Mouse (Mus musculus): ENCODE measurements around the gene Scn1b.

The Scn1b gene

DNA sequence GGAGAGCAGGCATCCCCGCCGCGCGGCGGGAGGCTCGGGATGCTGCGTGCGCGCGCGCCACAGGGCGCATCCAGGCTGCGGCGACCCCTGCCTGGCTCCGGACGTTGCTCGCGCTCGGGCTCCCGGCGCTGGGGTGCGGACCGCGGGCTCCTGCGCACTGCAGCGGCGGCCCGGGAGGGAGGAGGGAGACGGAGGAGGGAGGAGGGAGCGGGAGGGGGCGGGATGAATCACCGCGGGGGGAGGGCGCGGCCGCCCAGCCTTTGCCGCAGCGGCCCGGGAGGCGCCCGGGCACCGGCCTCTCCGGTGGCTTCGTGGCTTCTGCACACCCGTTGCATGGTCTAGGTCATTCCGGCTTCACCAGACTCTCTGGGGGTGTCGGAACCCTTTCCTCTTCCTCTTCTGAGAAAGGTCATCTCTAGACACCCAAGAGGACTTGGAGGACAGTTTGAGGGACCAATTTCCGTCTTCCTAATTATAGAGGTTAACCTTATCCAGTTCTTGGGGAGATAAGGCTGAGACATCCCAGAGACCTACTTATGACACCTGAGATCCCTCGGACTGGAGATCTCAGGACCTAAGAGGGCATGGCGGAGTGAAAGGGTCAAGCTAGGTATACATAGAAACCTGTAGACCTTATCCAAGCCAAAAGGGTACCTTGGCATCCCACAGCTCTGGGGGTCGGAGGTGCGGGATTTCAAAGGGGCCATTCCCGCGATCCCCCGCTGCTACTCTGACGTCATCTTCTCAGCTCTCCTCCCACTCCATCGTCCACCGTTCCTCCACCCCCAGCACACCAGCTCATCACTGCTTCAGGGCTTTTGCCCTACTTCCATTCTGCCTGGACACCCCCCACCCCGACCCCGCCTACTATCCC is at the start of gene Scn1b:
Gene Scn1b (minus strand): TSS at position 153 of the 874 bp plus-strand sequence.
- peak; percentile 65 to 84 for DNase-seq

- no peak for DNase-seq
Observed at GRCm38 (mm10) chr7:31175096-31175495, 48.3 kb upstream of the Scn1b start.

- DNase-seq, result no peak
Observed at GRCm38 (mm10) chr7:31174466-31174865, 47.7 kb upstream of the Scn1b start.

GRCm38 (mm10) chr7:31172238-31172637 is 45.4 kb upstream of the Scn1b start:
- DNase-seq, result peak; percentile 62 to 69

DNA sequence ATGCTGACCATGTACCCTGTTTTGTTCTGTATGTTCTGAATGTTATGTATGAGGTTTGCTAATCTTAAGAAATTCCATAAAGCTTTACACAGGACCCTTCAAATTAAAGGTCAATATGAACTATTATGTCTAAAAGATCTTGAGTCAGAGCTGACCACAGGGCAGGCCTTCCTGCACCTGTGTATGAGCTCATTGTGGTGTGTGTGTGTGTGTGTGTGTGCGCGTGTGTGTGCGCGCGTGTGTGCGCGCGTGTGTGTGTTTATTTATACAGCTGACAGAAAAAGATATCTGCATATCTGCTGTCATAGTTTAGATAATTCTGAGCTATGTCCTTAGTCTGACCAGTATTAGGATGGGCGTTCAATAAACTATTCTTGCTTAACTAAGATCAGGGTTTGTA is 43.7 kb upstream of the Scn1b start:
- no peak for DNase-seq

DNA sequence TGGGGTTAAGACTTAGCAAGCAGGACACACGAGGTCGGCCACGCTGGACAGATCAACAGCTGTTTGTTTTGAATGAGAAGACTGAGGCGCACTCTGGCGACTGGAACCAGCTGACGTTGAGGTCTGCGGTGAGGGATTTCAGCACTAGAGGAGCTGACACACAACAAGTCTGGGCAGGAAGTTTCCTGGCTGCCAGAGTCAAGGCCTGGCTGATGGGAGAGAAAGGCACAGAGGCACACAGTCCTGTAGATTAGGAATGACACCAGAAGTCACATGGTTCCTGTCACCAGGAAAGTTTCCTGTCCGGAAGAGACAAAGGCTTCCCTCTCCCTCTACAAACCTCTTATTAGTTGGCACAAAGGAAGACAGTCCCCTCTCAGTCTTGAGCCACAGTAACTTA is 41.6 kb upstream of the Scn1b start:
- peak; percentile 48 to 76 for DNase-seq

DNA sequence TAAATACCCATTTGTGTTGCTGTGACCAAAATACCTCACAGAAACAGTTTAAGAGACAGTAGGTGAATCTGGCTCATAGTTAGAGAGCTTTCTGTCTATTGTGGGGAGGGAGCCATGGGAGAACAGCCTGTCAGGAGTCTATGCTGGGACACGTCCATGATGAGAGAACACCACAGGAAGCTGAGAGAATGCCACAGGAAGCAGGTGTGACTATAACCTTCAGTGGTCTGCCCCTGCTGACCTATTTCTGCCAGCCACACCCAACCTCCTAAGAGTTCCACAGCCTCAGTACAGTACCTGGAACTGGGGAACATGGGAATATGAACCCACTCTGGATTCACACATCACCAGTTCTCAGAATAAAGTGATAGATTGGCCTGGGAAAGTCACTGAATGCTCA is 37.9 kb upstream of the Scn1b start:
- DNase-seq, result no peak

DNA sequence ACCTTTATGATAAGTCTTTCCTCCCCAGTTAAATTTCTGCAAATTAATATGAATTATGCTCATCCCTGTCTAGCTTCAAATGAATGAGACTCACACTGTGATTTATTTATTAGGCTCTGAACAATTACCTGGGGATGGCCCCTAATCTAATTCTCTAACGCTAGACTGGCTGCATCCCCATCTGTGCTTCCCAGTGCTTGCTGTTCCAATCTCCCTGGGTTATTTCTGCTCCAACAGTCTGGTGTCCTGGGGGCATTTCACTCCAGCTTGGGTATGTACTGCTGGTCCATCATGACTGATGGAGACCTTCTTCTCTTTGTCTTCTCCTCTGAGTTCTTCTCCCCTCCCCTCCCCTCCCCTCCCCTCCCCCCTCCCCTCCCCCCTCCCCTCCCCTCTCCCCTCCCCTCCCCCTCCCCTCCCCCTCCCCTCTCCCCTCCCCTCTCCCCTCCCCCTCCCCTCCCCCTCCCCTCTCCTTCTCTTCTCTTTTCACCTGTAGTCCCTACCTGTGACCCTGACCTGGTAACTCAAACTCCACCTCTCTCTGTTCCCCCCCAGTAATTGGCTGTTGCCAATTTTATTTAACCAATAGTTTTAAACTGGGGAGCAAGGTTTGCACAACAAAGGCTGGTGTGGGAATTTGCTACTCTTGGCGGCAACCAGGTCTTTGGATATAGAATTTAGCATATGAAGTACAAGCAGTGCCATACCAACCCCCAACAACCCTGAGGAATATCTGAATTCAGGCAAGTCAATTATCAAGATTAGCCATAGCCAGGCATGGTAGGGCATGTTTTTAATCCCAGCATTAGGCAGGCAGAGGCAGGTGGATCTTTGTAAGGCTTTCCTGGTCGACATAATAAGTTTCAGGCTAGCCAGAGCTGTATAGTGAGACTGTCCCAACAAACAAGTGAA is 37.1 kb upstream of the Scn1b start:
- no peak for DNase-seq

DNA sequence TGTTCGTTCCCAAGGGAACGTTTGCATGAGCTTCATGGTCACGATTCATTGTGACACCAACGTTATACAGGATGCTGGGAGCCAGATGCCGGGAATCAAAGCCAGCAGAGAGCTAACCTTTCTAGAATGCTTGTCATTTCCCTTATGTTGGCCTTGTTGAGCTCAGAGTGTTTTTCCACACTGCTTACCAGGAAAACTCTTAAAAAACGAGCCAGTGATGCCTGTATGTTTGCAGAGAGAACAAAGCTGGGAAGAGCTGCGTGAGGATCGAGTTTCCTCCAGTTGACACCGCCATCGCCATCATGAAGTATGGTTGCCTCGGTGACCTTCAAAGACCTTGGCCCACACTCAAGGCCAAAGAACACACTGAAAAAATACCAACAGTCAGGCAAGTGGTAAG is 35.5 kb upstream of the Scn1b start:
- peak; percentile 45 to 64 for DNase-seq

DNA sequence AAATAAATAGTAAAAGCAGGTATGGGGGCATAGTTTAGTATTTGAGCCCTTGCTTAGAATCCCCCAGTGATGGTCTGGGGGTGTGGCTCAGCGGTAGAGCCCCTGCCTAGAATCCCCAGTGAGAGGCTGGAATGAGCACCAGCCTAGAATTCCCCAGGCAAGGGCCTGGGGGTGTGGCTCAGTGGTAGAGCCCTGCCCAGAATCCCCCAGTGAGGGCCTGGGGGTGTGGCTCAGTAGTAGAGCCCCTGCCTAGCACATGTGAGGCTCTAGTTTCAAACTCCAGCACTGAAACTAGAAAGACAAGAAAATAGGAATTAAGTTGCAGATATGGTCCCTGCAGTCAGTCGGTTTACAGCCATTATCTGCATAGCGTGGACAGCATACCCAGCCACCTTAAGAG is 35.0 kb upstream of the Scn1b start:
- no peak for DNase-seq

- no peak for DNase-seq
Observed at GRCm38 (mm10) chr7:31161246-31161645, 34.4 kb upstream of the Scn1b start.

- DNase-seq, result no peak
Observed at GRCm38 (mm10) chr7:31160763-31161162, 34.0 kb upstream of the Scn1b start.

DNA sequence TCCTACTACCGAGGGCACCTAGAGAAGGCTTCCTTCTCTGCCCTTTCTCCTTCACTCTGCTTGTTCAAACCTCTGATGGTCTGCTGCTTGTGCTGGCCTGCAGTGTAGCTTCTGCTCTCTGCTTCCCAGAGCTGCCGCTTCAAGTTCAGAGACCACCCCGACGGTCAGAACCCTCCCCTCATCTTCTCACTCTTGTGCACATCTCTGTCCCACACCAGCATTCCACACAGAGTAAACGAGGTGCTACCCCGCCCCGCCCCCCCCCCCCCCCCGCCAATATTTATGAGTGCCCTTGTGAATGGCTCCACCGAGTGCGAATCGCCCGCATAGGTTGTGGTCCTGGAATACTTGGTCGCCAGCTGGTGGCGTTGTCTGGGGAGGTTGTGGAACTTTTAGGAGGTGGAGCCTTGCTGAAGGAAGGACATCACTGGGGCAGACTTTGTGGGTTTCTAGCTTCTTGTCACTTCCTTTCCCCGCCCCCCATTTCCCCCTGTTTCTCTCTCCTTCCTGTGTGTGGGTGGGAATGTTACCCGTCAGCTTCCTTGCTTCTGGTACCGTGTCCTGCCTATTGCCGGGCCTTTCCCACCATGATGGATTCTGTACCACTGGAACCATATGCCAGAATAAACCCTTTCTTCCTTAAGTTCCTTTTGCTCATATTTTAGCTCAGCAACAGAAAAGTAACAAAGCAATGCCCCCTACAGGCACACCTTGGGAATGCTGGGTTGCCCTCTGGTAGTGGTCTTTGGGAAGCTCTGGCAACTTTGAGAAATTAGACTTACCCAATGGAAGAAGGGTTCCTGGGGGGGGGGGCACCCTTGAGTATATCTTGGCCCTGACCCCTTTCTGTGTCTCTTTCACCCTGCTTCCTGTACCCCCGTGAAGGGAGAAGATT is 29.5 kb upstream of the Scn1b start:
- peak; percentile 56 to 68 for DNase-seq

DNA sequence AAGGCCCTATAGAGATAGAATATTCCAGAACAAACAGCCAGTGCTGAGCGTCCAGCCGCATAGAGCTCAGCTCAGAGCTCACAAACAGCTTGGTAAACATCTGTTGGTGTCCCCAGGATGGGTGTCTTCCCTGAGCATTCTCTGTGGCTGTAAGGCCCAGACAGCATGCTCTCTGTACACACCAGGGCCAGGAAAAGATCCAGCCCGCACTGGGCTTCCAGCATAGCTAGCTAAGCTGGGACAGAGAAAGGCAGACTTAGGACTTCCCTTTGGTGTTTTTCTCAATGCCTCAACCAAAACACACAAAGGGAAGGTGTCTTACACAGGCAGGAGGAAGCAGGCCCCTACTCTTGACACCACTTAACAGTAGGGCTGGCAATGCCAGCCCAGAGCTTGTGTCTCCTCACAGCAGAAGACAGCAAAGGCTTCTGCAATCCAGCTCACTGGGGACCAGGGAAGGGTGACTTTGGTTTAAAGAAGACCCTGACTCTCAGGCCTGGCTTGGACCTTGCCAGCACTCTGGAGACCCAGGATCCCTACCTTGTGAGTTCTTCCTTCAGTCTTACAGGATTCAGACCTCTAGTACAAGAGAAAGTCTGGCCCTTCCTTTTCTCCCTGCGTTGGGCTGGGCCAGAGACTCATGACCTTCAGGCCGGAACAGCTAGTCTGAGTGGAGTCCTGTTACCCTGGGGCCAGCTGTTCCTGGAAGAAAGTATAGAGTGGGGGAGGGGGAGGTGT is 28.7 kb upstream of the Scn1b start, which contains the start of gene Gramd1a:
Gene Gramd1a (minus strand): TSS at position 601 of the 738 bp plus-strand sequence.
- DNase-seq, result peak; percentile 54 to 77

GRCm38 (mm10) chr7:31153536-31154320 is 26.9 kb upstream of the Scn1b start:
- no peak for DNase-seq

- DNase-seq, result peak; percentile 65 to 83
Observed at GRCm38 (mm10) chr7:31151301-31152241, 24.8 kb upstream of the Scn1b start.

GRCm38 (mm10) chr7:31150566-31151300 is 23.9 kb upstream of the Scn1b start:
- peak; percentile 86 to 95 for DNase-seq

DNA sequence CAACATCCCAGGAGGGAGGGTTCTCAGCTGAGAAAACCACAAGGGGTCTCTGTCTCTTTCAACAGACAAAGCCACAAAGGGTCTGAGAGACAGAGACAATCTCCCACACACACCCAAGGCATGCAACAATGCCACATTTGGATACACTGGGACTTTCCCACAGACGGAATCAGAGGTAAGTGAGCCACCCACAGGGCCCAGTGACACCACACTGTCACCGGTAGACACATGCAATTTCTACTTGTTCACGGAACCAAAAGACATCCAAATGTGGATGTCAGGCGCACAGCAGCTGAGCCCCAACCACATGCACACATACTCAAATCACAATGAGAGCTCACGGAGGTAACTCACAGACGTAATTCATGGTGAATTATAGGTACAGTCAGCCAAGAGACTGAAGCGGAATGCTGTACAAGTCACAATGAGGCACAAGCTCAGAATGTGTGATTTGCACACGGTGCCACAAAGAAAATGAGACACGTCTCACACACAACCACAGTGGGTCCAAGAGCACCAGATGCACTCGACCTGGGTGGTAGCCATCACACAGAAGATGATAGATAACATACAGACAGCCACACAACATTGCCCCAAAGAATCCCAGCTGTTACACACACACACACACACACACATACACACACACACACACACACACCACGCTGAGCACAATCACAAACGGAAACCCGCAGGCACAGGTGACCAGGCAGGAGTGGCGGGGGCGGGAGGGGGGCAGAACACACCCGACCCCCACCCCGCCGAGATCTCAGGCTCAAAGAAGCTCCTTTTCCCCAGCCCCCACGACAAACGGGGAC is 23.2 kb upstream of the Scn1b start:
- DNase-seq, result no peak
